Mouse (Mus musculus) right cerebral cortex, postnatal 25 days (tissue): ENCODE results near the gene Bex3.

ENCODE experiments used
- DNase-seq: peaks from one replicate; pipeline ENCODE4 v3.0.0; 2022

The Bex3 gene

GRCm38 (mm10) chrX:136313792-136314564 is 43.9 kb downstream of the Bex3 start:
- DNase-seq, result no peak

DNA sequence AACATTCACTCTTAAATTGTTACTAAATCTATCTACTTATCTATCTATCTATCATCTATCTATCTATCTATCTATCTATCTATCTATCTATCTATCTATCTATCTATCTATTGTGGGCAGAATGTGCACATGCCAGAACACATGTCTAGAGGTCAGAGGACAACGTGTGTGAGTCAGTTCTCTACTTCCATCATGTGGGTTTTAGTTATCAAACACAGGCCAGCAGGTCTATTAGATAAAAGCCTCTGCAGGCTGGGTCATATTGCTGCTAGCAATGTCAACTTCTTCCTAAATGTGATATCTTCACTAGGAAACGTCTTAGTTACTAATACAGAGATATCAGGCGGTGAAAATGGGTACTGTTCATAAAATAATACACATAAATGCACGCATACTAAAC is 49.9 kb downstream of the Bex3 start:
- no peak for DNase-seq
